Mouse (Mus musculus) right cerebral cortex, postnatal 14 days (tissue): ENCODE results near the gene Gstm7.
"Not testable (repeated sequence)": the region's sequence is repeated elsewhere in the genome, so short reads cannot be mapped to it uniquely, and the experiment has no call there.

Source experiments
- DNase-seq: peaks from one replicate; pipeline ENCODE4 v3.0.0; 2022

Gstm7 gene

GRCm38 (mm10) chr3:107932128-107932527, 511 bp upstream of the Gstm7 start:
- no peak for DNase-seq

- DNase-seq, result no peak
Measured at GRCm38 (mm10) chr3:107931134-107931533, 483 bp downstream of the Gstm7 start.

- DNase-seq, result no peak
Measured at GRCm38 (mm10) chr3:107929731-107930130, 1.9 kb downstream of the Gstm7 start.

GRCm38 (mm10) chr3:107929243-107929642, 2.4 kb downstream of the Gstm7 start:
- no peak for DNase-seq

GRCm38 (mm10) chr3:107928691-107929090, 2.9 kb downstream of the Gstm7 start:
- no peak for DNase-seq

GRCm38 (mm10) chr3:107927841-107928240, 3.8 kb downstream of the Gstm7 start:
- no peak for DNase-seq

GRCm38 (mm10) chr3:107925335-107925734, 6.3 kb downstream of the Gstm7 start:
- no peak for DNase-seq

GRCm38 (mm10) chr3:107920348-107920747, 11.3 kb downstream of the Gstm7 start:
- DNase-seq, result no peak

GRCm38 (mm10) chr3:107917783-107918408, 13.7 kb downstream of the Gstm7 start:
- peak; percentile 62 for DNase-seq

GRCm38 (mm10) chr3:107917097-107917496, 14.5 kb downstream of the Gstm7 start:
- DNase-seq, result no peak

GRCm38 (mm10) chr3:107916674-107917073, 14.9 kb downstream of the Gstm7 start:
- DNase-seq, result no peak

- DNase-seq, result no peak
Measured at GRCm38 (mm10) chr3:107905942-107906341, 25.7 kb downstream of the Gstm7 start.

GRCm38 (mm10) chr3:107900955-107901673, 30.5 kb downstream of the Gstm7 start:
- no peak for DNase-seq

GRCm38 (mm10) chr3:107898691-107899090, 32.9 kb downstream of the Gstm7 start:
- no peak for DNase-seq

- peak; percentile 85 for DNase-seq
Measured at GRCm38 (mm10) chr3:107895720-107896569, 35.7 kb downstream of the Gstm7 start, which contains the start of gene Gstm5. TSS of gene Gstm5 (plus strand) at chr3:107895821.

- DNase-seq, result no peak
Measured at GRCm38 (mm10) chr3:107895194-107895719, 36.4 kb downstream of the Gstm7 start.

- not testable (repeated sequence) for DNase-seq
Measured at GRCm38 (mm10) chr3:107889236-107889635, 42.4 kb downstream of the Gstm7 start.

GRCm38 (mm10) chr3:107887674-107888495, 43.7 kb downstream of the Gstm7 start:
- DNase-seq, result peak; percentile 29

GRCm38 (mm10) chr3:107877747-107878736, 53.6 kb downstream of the Gstm7 start:
- no peak for DNase-seq

GRCm38 (mm10) chr3:107877005-107877404, 54.6 kb downstream of the Gstm7 start, which contains the start of gene Eps8l3:
TSS of gene Eps8l3 (plus strand) at chr3:107877229.
- DNase-seq, result no peak
